Mouse (Mus musculus) hematopoietic multipotent progenitor cell, adult 10-12 weeks (in vitro differentiated cells): ENCODE measurements around the gene Fthl17e. TPM values are rescaled to one million over a fixed set of nuclear protein-coding genes. Genes with fewer than 3 reads are reported as not detected.

ENCODE experiments used
- polyA plus RNA-seq: library from polyadenylated mRNA; stranded (reverse); fragments of >175 nt; gene quantifications from 2 replicates; pipeline ENCODE4 v1.2.3, GENCODE M21; 2012; ENCODE audit warnings: low replicate concordance

Gene Fthl17e
- not detected in 2 replicates for polyA plus RNA-seq

GRCm38 (mm10) chrX:9033193-9033592 lies at the start of gene Fthl17e:
TSS of gene Fthl17e (plus strand) at chrX:9033493.

GRCm38 (mm10) chrX:8986655-8987054 lies 46.6 kb upstream of the Fthl17e start, which contains the start of gene Fthl17d:
TSS of gene Fthl17d (minus strand) at chrX:8986755.

DNA sequence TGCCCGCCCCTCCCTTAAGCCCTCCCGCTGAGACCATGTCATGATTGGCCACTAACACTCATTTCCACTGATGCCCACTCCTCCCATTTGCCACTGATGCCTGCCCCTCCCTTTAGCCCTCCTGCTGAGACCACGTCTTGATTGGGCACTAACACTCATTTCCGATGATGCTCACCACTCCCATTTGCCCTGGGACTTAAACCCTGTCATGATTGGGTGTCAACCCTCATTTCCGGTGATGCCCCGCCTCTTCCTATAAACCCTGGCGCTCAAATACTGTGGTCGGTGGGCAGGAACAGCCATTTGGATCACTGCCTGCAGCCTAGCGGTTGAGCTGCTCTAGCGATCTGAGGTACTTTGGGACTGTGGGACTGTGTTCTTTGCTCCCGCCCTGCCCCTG lies 29.4 kb downstream of the Fthl17e start, which contains the start of gene Fthl17f:
Fthl17f (plus strand) TSS at position 301 of the 400 bp plus-strand sequence.

Other genes with a start within 250 kb of the Fthl17e start
- not detected in 2 replicates for gene Ssxb5, start 229.8 kb upstream of the Fthl17e start, polyA plus RNA-seq
- gene Gm6592, start 189.5 kb upstream of the Fthl17e start, polyA plus RNA-seq: not detected in 2 replicates
- gene Gm5751, start 159.2 kb upstream of the Fthl17e start, polyA plus RNA-seq: not detected in 2 replicates
- 3.0 and 6.9 TPM in 2 replicates for gene B630019K06Rik, start 141.1 kb upstream of the Fthl17e start, polyA plus RNA-seq
- not detected in 2 replicates for gene Fthl17b, start 70.5 kb upstream of the Fthl17e start, polyA plus RNA-seq
- gene Fthl17c, start 56.9 kb upstream of the Fthl17e start, polyA plus RNA-seq: not detected in 2 replicates
- not detected in 2 replicates for gene Fthl17d, start 46.7 kb upstream of the Fthl17e start, polyA plus RNA-seq
- gene Fthl17f, start 29.5 kb downstream of the Fthl17e start, polyA plus RNA-seq: not detected in 2 replicates
- not detected in 2 replicates for gene 4930402K13Rik, start 71.1 kb downstream of the Fthl17e start, polyA plus RNA-seq
- gene Lancl3, start 166.4 kb downstream of the Fthl17e start, polyA plus RNA-seq: 0.39 and 1.5 TPM in 2 replicates
- gene Gm14862, start 223.4 kb downstream of the Fthl17e start, polyA plus RNA-seq: not detected in 2 replicates
- gene Xk, start 239.3 kb downstream of the Fthl17e start, polyA plus RNA-seq: 1.8 and 4.7 TPM in 2 replicates